Mouse (Mus musculus) neural tube, embryonic 11.5 days (tissue): ENCODE measurements at regions not wholly inside any gene's neighbourhood (a gene's known extent, or its start where the extent isn't known, plus 50 kb on each side); places are given as distances from the start of the nearest gene placed in this dataset.

Source experiments
- ATAC-seq: fragments of 200-750 bp; cut with Nextera tagmentation; 2 replicates; pipeline ENCODE4 v1.8.0; 2017; ENCODE audit warnings: moderate number of reproducible peaks, mild to moderate bottlenecking, moderate TSS enrichment, moderate library complexity; ENCODE audit not compliant: insufficient read depth, low FRiP score, low TSS enrichment
- DNase-seq: peaks from one replicate; pipeline ENCODE4 v3.0.0-alpha.2; 2015; ENCODE audit warnings: low spot score
- H3K27ac ChIP-seq: fragments of 300-500 bp; sonication (generic); 2 replicates; pipeline ENCODE4 v1.5.1; 2014; ENCODE audit warnings: low read depth, mild to moderate bottlenecking, low read length
- H3K27me3 ChIP-seq: fragments of 300-500 bp; sonication (generic); 2 replicates; pipeline ENCODE4 v1.6.1; 2014; ENCODE audit warnings: mild to moderate bottlenecking, low read length, mixed read lengths; ENCODE audit not compliant: control insufficient read depth, insufficient read depth
- H3K36me3 ChIP-seq: fragments of 300-500 bp; sonication (generic); 2 replicates; pipeline ENCODE4 v1.6.1; 2014; ENCODE audit warnings: mild to moderate bottlenecking, low read length, moderate library complexity, mixed read lengths; ENCODE audit not compliant: control insufficient read depth, insufficient read depth
- H3K4me1 ChIP-seq: fragments of 300-500 bp; sonication (generic); 2 replicates; pipeline ENCODE4 v1.6.1; 2014; ENCODE audit warnings: low read length, mixed read lengths; ENCODE audit not compliant: control insufficient read depth, insufficient read depth
- H3K4me2 ChIP-seq: fragments of 300-500 bp; sonication (generic); 2 replicates; pipeline ENCODE4 v1.6.1; 2014; ENCODE audit warnings: low read depth, mild to moderate bottlenecking, moderate library complexity
- H3K4me3 ChIP-seq: fragments of 300-500 bp; sonication (generic); 2 replicates; pipeline ENCODE4 v1.5.1; 2014; ENCODE audit warnings: low read depth, low read length
- H3K9ac ChIP-seq: fragments of 300-500 bp; sonication (generic); 2 replicates; pipeline ENCODE4 v1.6.1; 2014; ENCODE audit warnings: mild to moderate bottlenecking, low read length
- H3K9me3 ChIP-seq: fragments of 300-500 bp; sonication (generic); 2 replicates; pipeline ENCODE4 v1.6.1; 2016; ENCODE audit warnings: low read length; ENCODE audit not compliant: control insufficient read depth
- WGBS: fragments of 180-500 bp; shearing (Covaris S2); extraction: QIAGEN DNeasy Blood & Tissue Kit; methylation state at CpG from one replicate; pipeline ENCODE4 v1.1.7; 2014; 5-methylcytosine and 5-hydroxymethylcytosine counted together

GRCm38 (mm10) chr2:74147193-74147592, 236.1 kb upstream of the Atp5g3 start:
- Histone ChIP-seq H3K27ac (no peak overlapping the region), H3K4me3 (no peak overlapping the region), H3K4me2 (no peak overlapping the region), H3K9ac (no peak overlapping the region), H3K4me1 (no peaks in the 10 kb centered on the region), H3K36me3 (no peaks in the 10 kb centered on the region), H3K27me3 (no peaks in the 10 kb centered on the region), H3K9me3 (no peaks in the 10 kb centered on the region)
- 86% methylated on average over 4 of the region's 4 CpGs for WGBS
- ATAC-seq (no peak), DNase-seq (no peak)

GRCm38 (mm10) chr2:74136624-74137003, 225.5 kb upstream of the Atp5g3 start:
- Histone ChIP-seq H3K4me1 (peaks cover 4% of the 10 kb centered on the region; the same call in 1 of the 2 replicates), H3K36me3 (no peaks in the 10 kb centered on the region), H3K27me3 (no peaks in the 10 kb centered on the region), H3K4me2 (no peak overlapping the region), H3K4me3 (no peak overlapping the region), H3K27ac (no peak overlapping the region), H3K9me3 (no peaks in the 10 kb centered on the region), H3K9ac (no peak overlapping the region)
- ATAC-seq: 0 out of 2 replicates have a peak, but pooled peaks have one; percentile 45
- WGBS: 31% methylated on average over 9 of the region's 9 CpGs
- DNase-seq: no peak

DNA sequence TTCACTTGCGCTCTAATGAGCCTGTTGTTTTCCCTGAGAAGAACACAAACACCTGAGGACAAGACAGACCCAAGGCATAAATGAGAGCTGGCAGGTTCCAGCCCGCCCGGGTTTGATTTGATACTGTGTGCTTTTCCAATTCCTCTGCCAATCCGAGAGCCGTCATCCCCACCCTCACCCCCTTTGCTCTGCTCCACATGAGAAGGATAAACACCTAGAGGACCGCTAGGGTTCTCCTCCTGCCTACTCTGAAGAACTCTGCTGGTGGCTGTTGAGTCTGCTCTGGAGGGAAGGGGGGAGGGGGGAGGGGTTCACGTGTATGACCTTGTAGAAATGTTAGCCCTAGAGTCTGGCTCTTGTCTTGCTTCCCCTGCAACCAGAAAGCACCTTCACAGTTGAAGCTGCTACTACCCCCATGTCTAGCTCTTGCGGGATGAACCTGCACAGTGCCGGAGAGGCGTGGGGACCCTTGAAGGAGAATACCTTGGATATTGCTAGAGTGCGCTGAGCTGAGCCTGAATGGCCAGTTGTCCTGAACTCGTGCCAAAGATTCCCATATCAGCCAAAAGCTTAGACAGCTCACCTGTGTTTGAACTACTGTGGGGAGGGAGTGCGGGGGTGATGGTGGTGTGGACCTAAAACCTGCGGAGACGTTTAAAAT, 225.0 kb upstream of the Atp5g3 start:
- Histone ChIP-seq H3K9me3 (no peaks in the 10 kb centered on the region), H3K36me3 (no peaks in the 10 kb centered on the region), H3K4me3 (no peak overlapping the region), H3K27ac (no peak overlapping the region), H3K27me3 (no peaks in the 10 kb centered on the region), H3K4me2 (no peak overlapping the region), H3K9ac (no peak overlapping the region), H3K4me1 (peaks cover 4% of the 10 kb centered on the region; the same call in 1 of the 2 replicates)
- 0 out of 2 replicates have a peak, but pooled peaks have one; percentile 13 for ATAC-seq
- WGBS: 49% methylated on average over 15 of the region's 15 CpGs
- no peak for DNase-seq

DNA sequence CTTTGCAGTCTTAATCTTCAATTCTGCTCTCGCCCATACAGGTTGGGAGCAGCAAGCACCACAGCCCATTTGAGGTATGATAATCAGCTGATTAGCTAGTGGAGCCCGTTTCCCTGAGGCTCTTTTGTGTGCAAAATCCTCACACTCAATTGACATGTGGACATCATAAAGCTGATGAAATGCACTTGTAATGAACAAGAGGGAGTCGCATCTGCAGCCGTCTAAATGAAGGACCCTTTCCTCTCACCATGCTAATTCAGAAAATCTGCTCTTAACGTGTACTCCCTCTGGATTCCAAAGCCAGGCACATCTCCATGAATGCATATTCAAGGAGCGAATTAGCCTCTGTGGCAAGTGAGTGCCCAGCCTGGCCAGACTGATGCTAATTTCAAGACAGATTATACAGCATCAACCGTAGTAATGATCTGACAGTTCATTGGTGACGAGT, 219.0 kb upstream of the Atp5g3 start:
- DNase-seq (peak; percentile 45), ATAC-seq (peak; percentile 50; the same call in 1 of the 2 replicates)
- Histone ChIP-seq H3K27me3 (no peaks in the 10 kb centered on the region), H3K4me2 (peak overlapping the region; percentile 56), H3K9ac (no peak overlapping the region), H3K4me1 (peaks cover 8% of the 10 kb centered on the region), H3K27ac (no peak overlapping the region; the same call in 1 of the 2 replicates), H3K36me3 (no peaks in the 10 kb centered on the region), H3K9me3 (no peaks in the 10 kb centered on the region), H3K4me3 (no peak overlapping the region)
- WGBS: 13% methylated on average over 8 of the region's 8 CpGs

GRCm38 (mm10) chr2:74128782-74129538, 217.8 kb upstream of the Atp5g3 start:
- peak overlapping the region; percentile 72 for H3K27ac ChIP-seq
- under 1% methylated on average over 14 of the region's 14 CpGs for WGBS

GRCm38 (mm10) chr2:74127136-74127535, 216.0 kb upstream of the Atp5g3 start:
- Histone ChIP-seq H3K27ac (no peak overlapping the region), H3K4me1 (peaks cover 10% of the 10 kb centered on the region), H3K9ac (no peak overlapping the region), H3K9me3 (no peaks in the 10 kb centered on the region), H3K4me2 (no peak overlapping the region), H3K36me3 (no peaks in the 10 kb centered on the region), H3K4me3 (no peak overlapping the region), H3K27me3 (no peaks in the 10 kb centered on the region)
- WGBS: 77% methylated on average over 4 of the region's 4 CpGs
- DNase-seq (no peak), ATAC-seq (no peak)

More at GRCm38 (mm10) chr2:74128782-74129538, 217.8 kb upstream of the Atp5g3 start:
- Histone ChIP-seq H3K9me3 (no peaks in the 10 kb centered on the region), H3K36me3 (no peaks in the 10 kb centered on the region), H3K4me1 (peaks cover 8% of the 10 kb centered on the region), H3K4me3 (peak overlapping the region; percentile 24), H3K4me2 (peak overlapping the region; percentile 56), H3K27me3 (no peaks in the 10 kb centered on the region), H3K9ac (peak overlapping the region; percentile 42)
- DNase-seq: peak; percentile 60
- ATAC-seq: peak; percentile 53; the same call in 1 of the 2 replicates

GRCm38 (mm10) chr2:74124252-74124651, 213.1 kb upstream of the Atp5g3 start:
- no peak for ATAC-seq
- Histone ChIP-seq H3K4me1 (peaks cover 12% of the 10 kb centered on the region), H3K9me3 (no peaks in the 10 kb centered on the region), H3K4me3 (no peak overlapping the region), H3K4me2 (no peak overlapping the region), H3K27me3 (no peaks in the 10 kb centered on the region), H3K36me3 (no peaks in the 10 kb centered on the region), H3K9ac (no peak overlapping the region), H3K27ac (no peak overlapping the region)
- 74% methylated on average over 2 of the region's 2 CpGs for WGBS
- DNase-seq: no peak

GRCm38 (mm10) chr2:74123360-74124074, 212.4 kb upstream of the Atp5g3 start:
- ATAC-seq: no peak
- no peak overlapping the region for H3K4me3 ChIP-seq
- WGBS: 47% methylated on average over 6 of the region's 6 CpGs
- no peak for DNase-seq
- H3K27me3 ChIP-seq: no peaks in the 10 kb centered on the region
- no peak overlapping the region for H3K9ac ChIP-seq
- no peaks in the 10 kb centered on the region for H3K36me3 ChIP-seq
- H3K4me1 ChIP-seq: peaks cover 13% of the 10 kb centered on the region
- H3K4me2 ChIP-seq: no peak overlapping the region
- no peaks in the 10 kb centered on the region for H3K9me3 ChIP-seq
- no peak overlapping the region for H3K27ac ChIP-seq
